Mouse (Mus musculus): Measurements from ENCODE around the gene Ppp3r1. TPM values are rescaled to one million over a fixed set of nuclear protein-coding genes. Genes with fewer than 3 reads are reported as not detected.

Gene Ppp3r1
- polyA plus RNA-seq, 1 experiment: 7.6 TPM

DNA sequence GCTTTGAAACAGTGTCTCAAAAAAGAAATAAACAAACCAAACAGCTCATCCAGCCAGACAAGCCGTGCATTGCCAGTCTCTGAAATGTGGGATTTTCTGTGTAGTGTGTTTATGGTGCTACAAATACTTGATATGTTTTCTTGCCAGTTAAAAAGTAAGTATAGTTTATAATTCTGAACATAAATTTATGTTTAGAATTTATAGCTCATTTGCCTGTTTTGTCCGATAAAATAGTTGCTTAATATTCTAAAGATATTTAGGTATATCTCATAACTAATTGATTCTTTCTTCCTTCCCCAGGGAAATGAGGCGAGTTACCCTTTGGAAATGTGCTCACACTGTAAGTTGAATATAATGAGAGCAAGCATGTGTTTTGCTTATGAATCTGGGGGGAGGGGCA lies 22.7 kb downstream of the Ppp3r1 start, which contains the start of gene Wdr92:
Wdr92 (plus strand) TSS at position 301 of the 400 bp plus-strand sequence.
- H3K4me1 ChIP-seq (ENCODE audit: control insufficient read depth, insufficient read depth, low read length): no peaks in the 10 kb centered on the region

GRCm38 (mm10) chr11:17183165-17183564 lies 24.1 kb downstream of the Ppp3r1 start:
- Histone ChIP-seq H3K4me3 (ENCODE audit: control insufficient read depth, low read depth, low read length) (no peak overlapping the region), H3K36me3 (ENCODE audit: control insufficient read depth, insufficient read depth, low read length) (no peaks in the 10 kb centered on the region), H3K27ac (ENCODE audit: control insufficient read depth, insufficient read depth, low read depth, low read length) (no peak overlapping the region), H3K4me1 (ENCODE audit: control insufficient read depth, insufficient read depth, low read length) (no peaks in the 10 kb centered on the region), H3K27me3 (ENCODE audit: control insufficient read depth, insufficient read depth, low read length) (no peaks in the 10 kb centered on the region)
- TF ChIP-seq POLR2A (IDR thresholded peaks at IDR 0.05; ENCODE audit: control insufficient read depth, low read depth, low read length) (no peak), CTCF (IDR thresholded peaks at IDR 0.05; ENCODE audit: control insufficient read depth, insufficient read depth, insufficient replicate concordance, low read depth, low read length) (no peak)

More for the DNA sequence above, 22.7 kb downstream of the Ppp3r1 start, which contains the start of gene Wdr92:
- no peak within 1 kb of the TSS for H3K27ac ChIP-seq (ENCODE audit: control insufficient read depth, insufficient read depth, low read depth, low read length)
- H3K4me3 ChIP-seq (ENCODE audit: control insufficient read depth, low read depth, low read length): no peak within 1 kb of the TSS
- H3K36me3 ChIP-seq (ENCODE audit: control insufficient read depth, insufficient read depth, low read length): no peaks in the 10 kb centered on the region
- H3K27me3 ChIP-seq (ENCODE audit: control insufficient read depth, insufficient read depth, low read length): no peaks in the 10 kb centered on the region
- TF ChIP-seq CTCF (IDR thresholded peaks at IDR 0.05; ENCODE audit: control insufficient read depth, insufficient read depth, insufficient replicate concordance, low read depth, low read length) (no peak), POLR2A (IDR thresholded peaks at IDR 0.05; ENCODE audit: control insufficient read depth, low read depth, low read length) (no peak)

GRCm38 (mm10) chr11:17187649-17188048 lies 28.6 kb downstream of the Ppp3r1 start:
- H3K36me3 ChIP-seq (ENCODE audit: control insufficient read depth, insufficient read depth, low read length): no peaks in the 10 kb centered on the region
- H3K27me3 ChIP-seq (ENCODE audit: control insufficient read depth, insufficient read depth, low read length): no peaks in the 10 kb centered on the region

DNA sequence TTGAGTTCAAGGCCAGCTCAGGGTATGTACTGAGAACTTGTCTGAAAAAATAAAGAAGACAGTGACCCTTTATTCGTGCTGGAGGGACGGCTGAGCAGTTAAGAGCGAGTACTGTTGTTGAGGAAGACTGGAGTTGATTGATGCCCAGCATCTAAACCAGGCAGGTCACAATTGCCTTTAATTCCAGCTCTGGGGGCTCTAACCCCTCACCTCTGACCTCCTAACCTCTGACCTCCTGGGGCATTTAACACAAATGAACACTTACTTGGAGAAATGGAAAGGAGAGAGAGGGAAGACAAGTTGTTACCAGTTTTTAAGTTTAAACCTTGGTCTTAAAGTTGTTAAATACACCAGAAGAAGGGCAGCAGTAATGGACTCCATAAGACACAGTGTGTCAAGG lies 29.7 kb downstream of the Ppp3r1 start:
- Histone ChIP-seq H3K36me3 (ENCODE audit: control insufficient read depth, insufficient read depth, low read length) (no peaks in the 10 kb centered on the region), H3K4me3 (ENCODE audit: control insufficient read depth, low read depth, low read length) (no peak overlapping the region), H3K27me3 (ENCODE audit: control insufficient read depth, insufficient read depth, low read length) (no peaks in the 10 kb centered on the region), H3K4me1 (ENCODE audit: control insufficient read depth, insufficient read depth, low read length) (no peaks in the 10 kb centered on the region), H3K27ac (ENCODE audit: control insufficient read depth, insufficient read depth, low read depth, low read length) (no peak overlapping the region)
- no peak for TF ChIP-seq CTCF (IDR thresholded peaks at IDR 0.05; ENCODE audit: control insufficient read depth, insufficient read depth, insufficient replicate concordance, low read depth, low read length)
- TF ChIP-seq POLR2A (IDR thresholded peaks at IDR 0.05; ENCODE audit: control insufficient read depth, low read depth, low read length): no peak

More at GRCm38 (mm10) chr11:17187649-17188048, 28.6 kb downstream of the Ppp3r1 start:
- Histone ChIP-seq H3K27ac (ENCODE audit: control insufficient read depth, insufficient read depth, low read depth, low read length) (no peak overlapping the region), H3K4me3 (ENCODE audit: control insufficient read depth, low read depth, low read length) (no peak overlapping the region), H3K4me1 (ENCODE audit: control insufficient read depth, insufficient read depth, low read length) (no peaks in the 10 kb centered on the region)
- TF ChIP-seq CTCF (IDR thresholded peaks at IDR 0.05; ENCODE audit: control insufficient read depth, insufficient read depth, insufficient replicate concordance, low read depth, low read length) (no peak), POLR2A (IDR thresholded peaks at IDR 0.05; ENCODE audit: control insufficient read depth, low read depth, low read length) (no peak)

- H3K27me3 ChIP-seq (ENCODE audit: control insufficient read depth, insufficient read depth, low read length): no peaks in the 10 kb centered on the region
- H3K36me3 ChIP-seq (ENCODE audit: control insufficient read depth, insufficient read depth, low read length): no peaks in the 10 kb centered on the region
- TF ChIP-seq CTCF (IDR thresholded peaks at IDR 0.05; ENCODE audit: control insufficient read depth, insufficient read depth, insufficient replicate concordance, low read depth, low read length) (no peak), POLR2A (IDR thresholded peaks at IDR 0.05; ENCODE audit: control insufficient read depth, low read depth, low read length) (no peak)
- no peak overlapping the region for H3K4me3 ChIP-seq (ENCODE audit: control insufficient read depth, low read depth, low read length)
- H3K4me1 ChIP-seq (ENCODE audit: control insufficient read depth, insufficient read depth, low read length): no peaks in the 10 kb centered on the region
- no peak overlapping the region for H3K27ac ChIP-seq (ENCODE audit: control insufficient read depth, insufficient read depth, low read depth, low read length)
Measured at GRCm38 (mm10) chr11:17192151-17192844, 33.2 kb downstream of the Ppp3r1 start.

GRCm38 (mm10) chr11:17199170-17199569 lies 40.1 kb downstream of the Ppp3r1 start:
- no peak overlapping the region for H3K27ac ChIP-seq (ENCODE audit: control insufficient read depth, insufficient read depth, low read depth, low read length)

GRCm38 (mm10) chr11:17199840-17200501 lies 40.9 kb downstream of the Ppp3r1 start:
- Histone ChIP-seq H3K27me3 (ENCODE audit: control insufficient read depth, insufficient read depth, low read length) (no peaks in the 10 kb centered on the region), H3K27ac (ENCODE audit: control insufficient read depth, insufficient read depth, low read depth, low read length) (no peak overlapping the region), H3K4me3 (ENCODE audit: control insufficient read depth, low read depth, low read length) (no peak overlapping the region), H3K36me3 (ENCODE audit: control insufficient read depth, insufficient read depth, low read length) (peaks cover 2% of the 10 kb centered on the region; the same call in 1 of the 2 replicates), H3K4me1 (ENCODE audit: control insufficient read depth, insufficient read depth, low read length) (no peaks in the 10 kb centered on the region)
- TF ChIP-seq POLR2A (IDR thresholded peaks at IDR 0.05; ENCODE audit: control insufficient read depth, low read depth, low read length) (no peak), CTCF (IDR thresholded peaks at IDR 0.05; ENCODE audit: control insufficient read depth, insufficient read depth, insufficient replicate concordance, low read depth, low read length) (no peak)

More at GRCm38 (mm10) chr11:17199170-17199569, 40.1 kb downstream of the Ppp3r1 start:
- Histone ChIP-seq H3K36me3 (ENCODE audit: control insufficient read depth, insufficient read depth, low read length) (peaks cover 2% of the 10 kb centered on the region; the same call in 1 of the 2 replicates), H3K4me1 (ENCODE audit: control insufficient read depth, insufficient read depth, low read length) (no peaks in the 10 kb centered on the region), H3K27me3 (ENCODE audit: control insufficient read depth, insufficient read depth, low read length) (no peaks in the 10 kb centered on the region), H3K4me3 (ENCODE audit: control insufficient read depth, low read depth, low read length) (no peak overlapping the region)
- TF ChIP-seq CTCF (IDR thresholded peaks at IDR 0.05; ENCODE audit: control insufficient read depth, insufficient read depth, insufficient replicate concordance, low read depth, low read length) (no peak), POLR2A (IDR thresholded peaks at IDR 0.05; ENCODE audit: control insufficient read depth, low read depth, low read length) (no peak)
